Mouse (Mus musculus): ENCODE measurements around the gene Gsdma. TPM values are rescaled to one million over a fixed set of nuclear protein-coding genes. Genes with fewer than 3 reads are reported as not detected.
"Not testable (repeated sequence)": the region's sequence is repeated elsewhere in the genome, so short reads cannot be mapped to it uniquely, and the experiment has no call there.

Gsdma gene
- total RNA-seq, 2 experiments from 2014 or later = 0.42 TPM; not detected in 1

DNA sequence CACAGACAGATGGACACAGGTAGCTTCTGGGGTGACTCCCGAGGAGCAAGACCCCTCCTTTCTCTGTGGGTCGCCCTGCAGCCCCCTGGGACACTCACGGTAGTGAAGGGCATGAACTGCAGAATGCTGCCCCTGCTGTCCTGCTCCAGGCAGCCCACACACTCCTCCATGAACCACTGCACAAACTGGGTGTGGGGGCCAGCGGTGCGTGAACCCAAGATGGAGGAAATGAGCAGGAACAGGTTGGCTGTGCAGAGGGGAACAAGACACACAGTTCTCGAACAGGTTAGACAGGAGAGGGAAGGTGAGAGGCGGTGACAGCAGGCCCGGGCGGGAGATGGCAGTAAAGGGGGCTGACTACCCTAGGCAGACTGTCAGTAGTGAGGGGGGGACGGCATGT lies 40.9 kb downstream of the Gsdma start:
- ATAC-seq (replicated peaks; ENCODE audit: low FRiP score, low TSS enrichment, poor library complexity, severe bottlenecking) = no peak

DNA sequence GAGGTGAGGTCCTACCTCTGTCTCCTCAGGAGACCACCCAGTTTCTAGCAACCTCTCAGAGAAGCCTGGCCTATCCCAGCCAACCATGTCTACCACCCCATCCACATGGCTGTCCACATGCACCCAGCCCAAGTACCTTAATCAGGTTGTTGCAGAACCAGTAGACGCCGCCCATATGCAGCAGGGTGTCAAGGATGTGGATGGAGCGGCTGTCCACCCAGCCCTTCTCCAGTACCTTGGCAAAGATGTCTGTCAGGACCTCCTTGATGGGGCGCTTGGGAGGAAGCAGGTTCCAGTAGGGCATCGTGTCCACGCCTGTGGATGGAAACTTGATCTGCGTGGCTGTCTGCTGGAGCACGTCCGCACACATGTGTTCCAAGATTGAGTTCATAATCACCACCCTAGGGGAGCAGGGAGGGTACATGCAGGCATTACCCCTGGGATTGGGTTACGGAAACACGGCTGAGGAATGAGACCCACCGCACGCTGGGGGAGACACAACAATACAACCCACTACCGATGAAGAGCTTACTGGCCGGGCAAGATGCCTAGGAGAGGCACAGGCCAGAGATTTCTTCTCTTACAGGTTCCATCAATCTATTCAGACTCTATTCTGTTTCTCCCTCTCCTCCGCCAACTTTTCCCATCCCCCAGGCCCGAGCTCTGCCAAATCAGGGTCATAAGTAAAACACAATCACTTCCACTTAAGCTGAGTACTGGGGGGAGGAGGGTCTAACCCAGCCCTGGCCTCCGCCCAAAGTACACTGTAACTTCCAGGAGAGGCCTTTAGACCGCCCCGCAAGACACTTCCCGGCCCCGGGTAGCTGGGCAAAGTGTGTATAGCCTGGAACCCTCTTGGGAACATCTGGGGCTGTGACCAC lies 43.5 kb downstream of the Gsdma start:
- ATAC-seq (replicated peaks; ENCODE audit: low FRiP score, low TSS enrichment, poor library complexity, severe bottlenecking) = no peak

DNA sequence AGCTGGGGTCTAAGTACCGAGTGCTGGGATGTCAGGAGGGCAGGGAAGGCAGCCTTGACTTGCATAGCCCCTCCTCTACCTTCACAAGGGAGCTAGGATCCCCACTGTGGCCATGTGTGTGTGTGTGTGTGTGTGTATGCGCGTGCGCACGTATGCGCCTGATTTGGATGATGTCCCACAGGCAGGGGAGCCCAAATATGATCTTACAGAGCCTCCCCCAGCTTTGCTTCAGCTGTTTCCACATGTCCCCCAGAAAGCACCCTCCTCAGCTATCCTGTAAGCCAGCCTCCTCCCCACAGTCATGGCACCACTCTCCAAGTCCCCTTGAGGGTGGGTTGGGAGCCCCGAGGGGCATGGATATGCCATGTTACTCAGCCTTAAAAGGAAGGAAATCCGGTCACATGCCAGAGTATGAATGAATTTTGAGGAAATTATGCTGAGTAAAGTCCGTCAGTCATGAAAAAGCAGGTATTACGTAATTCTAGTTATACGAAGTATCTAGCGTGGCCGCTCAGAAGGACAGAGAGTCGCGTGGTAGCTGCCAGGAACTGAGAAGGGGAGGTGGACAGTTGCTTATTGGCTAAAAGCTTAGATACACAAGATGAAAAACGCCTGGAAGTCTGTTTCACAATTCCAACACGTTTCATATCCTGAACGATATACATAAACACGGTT lies 44.3 kb downstream of the Gsdma start:
- no peak for ATAC-seq (replicated peaks; ENCODE audit: low FRiP score, low TSS enrichment, poor library complexity, severe bottlenecking)

DNA sequence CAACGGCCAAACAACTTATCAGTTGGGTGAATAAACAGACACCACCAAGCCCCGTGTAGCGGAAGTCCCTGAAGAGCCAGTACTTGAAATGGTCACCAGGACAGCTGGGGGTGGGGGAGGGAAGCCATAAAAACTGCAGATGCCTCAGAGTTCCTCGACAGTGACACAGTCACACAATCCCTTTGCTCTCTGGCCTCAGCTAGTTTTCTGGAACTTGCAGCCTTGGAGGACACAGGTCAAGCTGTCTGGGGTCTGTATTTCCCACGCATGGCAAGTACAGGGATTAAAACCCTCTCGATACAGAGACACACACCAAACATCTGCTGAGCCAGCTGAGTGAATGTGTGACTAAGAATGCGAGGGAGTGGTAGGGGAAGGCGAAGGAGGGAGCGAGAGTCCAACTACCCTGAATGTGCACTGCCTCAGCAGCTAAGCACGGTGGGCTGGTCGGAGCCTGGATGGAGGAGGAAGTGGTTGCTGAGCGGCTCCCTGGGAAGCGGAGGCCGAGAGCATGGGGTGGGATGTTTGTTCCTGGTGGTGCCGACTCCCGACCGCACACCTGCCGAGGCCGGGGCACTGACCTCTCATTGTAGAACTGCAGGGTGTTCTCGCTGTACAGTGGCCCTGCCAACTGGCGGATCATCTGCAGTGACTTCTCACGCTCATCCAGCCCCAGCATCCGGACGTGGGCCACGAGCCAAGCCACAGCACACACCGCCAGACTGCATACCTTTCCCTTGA lies 45.0 kb downstream of the Gsdma start:
- ATAC-seq (replicated peaks; ENCODE audit: low FRiP score, low TSS enrichment, poor library complexity, severe bottlenecking) = peak; percentile 33

DNA sequence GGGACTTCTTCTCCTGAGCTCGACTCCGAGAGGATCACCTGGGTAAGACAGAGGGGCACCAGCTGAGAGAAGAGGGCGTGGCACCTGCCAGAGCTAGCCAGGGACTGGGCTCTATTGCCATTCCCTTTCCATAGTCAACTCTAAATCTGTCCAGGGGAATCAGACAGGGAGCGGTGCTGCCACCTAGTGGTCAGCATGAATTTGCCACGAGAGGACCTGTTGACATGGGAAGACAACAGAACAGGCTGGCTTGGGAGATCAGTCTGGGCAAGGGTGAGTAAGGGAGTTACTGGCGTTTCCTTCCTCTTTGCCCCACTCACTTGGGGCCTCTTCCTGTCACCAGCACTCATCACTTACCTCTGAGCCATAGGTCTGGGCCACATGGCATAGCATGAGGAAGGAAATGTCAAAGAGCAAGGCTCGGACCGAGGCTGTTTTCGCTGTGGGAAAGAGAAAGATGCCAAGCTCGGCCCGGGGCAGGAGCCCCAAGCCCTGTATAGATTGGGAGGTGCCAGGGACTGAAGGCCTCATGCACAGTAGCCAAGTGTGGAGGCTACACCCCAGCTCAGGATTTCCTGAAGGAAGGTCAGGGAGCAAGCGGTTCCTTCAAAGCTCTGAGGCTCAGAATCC lies 46.4 kb downstream of the Gsdma start:
- ATAC-seq (replicated peaks; ENCODE audit: low FRiP score, low TSS enrichment, poor library complexity, severe bottlenecking) = peak; percentile 56

DNA sequence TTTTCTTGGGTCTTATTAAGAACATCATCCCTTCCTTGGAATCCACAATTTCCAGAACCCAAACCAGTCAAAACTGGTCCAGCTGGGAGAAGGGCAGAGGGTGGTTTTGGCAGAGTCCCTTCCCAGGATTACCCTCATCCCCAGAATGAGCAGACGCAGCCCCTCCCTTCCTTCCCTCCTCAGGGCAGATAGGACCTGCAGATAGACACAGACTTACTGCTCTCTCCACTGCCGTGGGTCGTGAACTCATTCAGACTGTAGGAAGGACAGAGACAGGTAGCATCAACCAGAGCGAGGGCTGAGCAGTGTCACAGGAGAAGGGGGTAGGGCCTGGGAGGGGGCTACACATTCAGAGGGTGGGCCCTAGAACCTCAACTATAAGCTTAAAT lies 46.9 kb downstream of the Gsdma start:
- no peak for ATAC-seq (replicated peaks; ENCODE audit: low FRiP score, low TSS enrichment, poor library complexity, severe bottlenecking)

DNA sequence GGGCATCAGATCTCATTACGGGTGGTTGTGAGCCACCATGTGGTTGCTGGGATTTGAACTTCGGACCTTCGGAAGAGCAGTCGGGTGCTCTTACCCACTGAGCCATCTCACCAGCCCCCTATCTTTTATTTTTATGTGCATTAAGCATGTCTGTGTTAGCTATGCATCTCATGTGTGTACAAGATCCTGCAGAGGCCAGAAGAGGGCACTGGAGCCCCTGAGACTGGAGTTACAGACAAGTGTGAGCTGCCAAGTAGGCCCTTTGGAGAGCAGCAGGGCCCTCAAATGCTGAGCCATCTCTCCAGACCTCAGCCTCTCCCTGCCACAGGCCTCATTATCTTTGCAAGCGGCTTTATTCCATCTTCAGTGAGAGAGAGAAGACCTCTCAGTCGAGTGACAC lies 47.9 kb downstream of the Gsdma start:
- ATAC-seq (replicated peaks; ENCODE audit: low FRiP score, low TSS enrichment, poor library complexity, severe bottlenecking) = not testable (repeated sequence)

DNA sequence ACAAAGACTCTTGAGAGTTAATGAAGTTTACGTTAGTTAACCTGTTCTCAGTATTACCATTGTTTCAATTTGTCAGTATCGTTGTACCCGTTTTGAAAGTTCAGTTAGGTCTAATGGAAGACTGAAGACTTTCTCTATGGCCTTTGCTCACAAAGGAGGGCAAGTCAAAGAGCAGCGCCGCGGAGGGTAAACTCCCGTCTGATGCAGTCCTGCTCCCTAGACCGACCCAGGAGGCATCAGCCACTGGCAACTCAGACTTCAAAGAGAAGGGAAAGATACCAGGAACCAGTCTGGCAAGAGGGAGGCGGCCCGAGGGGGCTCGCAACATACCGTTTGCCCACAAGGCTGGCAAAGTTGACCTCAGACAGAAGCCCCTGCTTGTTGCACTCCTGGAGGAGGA lies 49.6 kb downstream of the Gsdma start:
- no peak for ATAC-seq (replicated peaks; ENCODE audit: low FRiP score, low TSS enrichment, poor library complexity, severe bottlenecking)

DNA sequence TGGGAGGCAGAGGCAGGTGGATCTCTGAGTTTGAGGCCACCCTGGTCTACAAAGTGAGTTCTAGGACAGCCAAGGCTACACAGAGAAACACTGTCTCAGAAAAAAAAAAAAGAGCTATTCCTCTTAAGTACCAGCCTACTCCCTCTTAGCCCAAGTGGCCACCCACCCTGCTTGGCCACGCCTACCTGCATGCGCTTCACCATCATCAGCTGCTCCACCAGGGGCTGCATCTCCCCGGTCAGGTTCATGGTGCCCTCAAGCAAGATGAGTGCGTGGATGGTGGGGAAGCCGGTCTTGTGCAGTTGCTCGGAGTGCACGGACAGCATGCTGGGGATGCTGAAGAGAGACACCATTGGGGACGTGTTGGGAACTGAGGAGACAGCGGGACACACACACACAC lies 51.8 kb downstream of the Gsdma start:
- ATAC-seq (replicated peaks; ENCODE audit: low FRiP score, low TSS enrichment, poor library complexity, severe bottlenecking) = no peak

DNA sequence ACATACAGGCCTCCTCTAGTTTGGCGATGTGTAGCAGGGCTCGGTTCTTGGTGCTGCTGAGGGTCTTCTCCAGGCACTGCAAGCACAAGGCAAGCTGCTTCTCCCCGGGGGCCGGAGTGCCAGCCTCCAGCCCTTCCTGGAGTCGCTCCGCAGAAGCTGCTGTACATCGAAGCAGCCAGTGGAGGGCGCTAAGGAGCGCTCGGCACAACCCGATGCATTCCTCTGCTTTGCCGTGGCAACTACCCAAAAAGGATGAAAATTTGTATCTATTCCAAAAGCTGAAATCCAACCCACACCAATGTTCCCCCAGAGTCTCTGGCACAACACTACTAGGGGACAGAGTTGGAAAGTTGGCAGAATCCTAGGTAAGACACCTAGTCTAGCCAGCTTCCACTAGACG lies 53.8 kb downstream of the Gsdma start:
- peak; percentile 56 for ATAC-seq (replicated peaks; ENCODE audit: low FRiP score, low TSS enrichment, poor library complexity, severe bottlenecking)

DNA sequence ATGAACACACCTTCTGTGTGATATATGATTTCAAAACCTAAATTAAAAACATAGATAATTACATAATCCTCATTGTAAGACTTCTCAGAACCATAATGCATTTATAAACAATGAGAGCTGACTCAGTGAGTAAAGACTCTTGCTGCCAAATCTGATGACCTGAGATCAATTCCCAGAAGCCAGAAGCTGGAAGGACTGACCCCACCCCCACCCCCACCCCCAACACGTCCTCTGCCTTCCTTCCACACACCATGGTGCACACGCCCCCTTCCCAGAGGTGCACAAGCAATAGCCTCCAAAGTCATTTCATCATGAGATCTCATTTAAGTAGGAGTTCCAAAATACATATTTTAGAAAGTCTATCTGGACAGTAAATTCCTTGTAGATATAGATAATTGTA lies 56.6 kb downstream of the Gsdma start:
- no peak for ATAC-seq (replicated peaks; ENCODE audit: low FRiP score, low TSS enrichment, poor library complexity, severe bottlenecking)

DNA sequence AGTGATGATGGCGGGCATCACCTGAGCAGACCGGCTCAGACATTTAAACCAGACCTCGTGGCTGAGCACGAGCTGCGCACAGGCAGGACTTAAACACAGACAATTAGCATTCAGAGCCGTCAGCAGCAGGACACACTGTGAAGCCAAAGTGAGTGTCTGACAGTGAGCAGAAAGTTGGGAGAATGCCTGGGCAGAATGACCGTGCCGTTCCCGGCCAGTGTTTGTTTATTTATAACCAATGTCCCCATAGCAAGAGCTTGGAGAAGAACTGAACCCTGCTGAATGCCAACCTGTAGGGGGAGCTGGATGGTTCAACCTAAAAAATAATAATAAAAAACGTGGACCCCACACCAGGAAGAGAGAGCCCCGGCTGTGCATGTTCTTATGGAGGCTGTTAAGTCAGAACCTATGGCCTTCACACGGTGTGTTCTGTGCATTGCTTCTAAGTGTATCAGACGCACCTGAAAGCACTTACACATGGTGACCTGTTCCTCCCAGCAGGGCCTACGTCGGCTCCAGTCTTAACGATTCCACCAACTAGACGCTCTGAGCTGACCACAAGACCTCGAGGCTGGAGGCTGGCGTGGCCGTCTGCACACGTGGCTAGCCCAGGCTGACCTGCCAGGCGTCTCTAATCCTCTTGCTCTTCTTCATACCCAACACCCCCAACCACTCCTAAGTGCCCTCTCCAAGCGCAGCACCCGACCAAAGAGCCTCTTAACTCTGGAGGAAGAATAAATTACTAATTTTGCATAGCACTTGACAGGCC lies 57.5 kb downstream of the Gsdma start:
- no peak for ATAC-seq (replicated peaks; ENCODE audit: low FRiP score, low TSS enrichment, poor library complexity, severe bottlenecking)

DNA sequence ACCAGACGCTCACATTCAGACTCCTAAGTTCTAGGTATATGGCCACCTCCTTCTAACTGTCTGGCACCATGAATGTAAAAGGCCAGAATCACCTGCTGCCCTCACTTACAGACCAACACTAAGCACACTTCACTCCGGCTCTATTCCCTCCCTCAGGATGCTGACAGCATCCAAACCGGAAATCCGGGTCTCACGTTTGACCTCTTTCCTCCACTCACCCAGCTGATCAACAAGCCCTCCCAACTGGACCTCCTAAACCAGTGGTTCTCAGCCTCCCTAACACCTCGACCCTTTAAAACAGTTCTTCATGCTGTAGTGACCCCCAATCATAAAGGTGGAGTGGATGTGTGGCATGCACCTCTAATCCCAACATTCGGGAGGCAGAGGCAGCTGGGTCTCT lies 58.9 kb downstream of the Gsdma start:
- no peak for ATAC-seq (replicated peaks; ENCODE audit: low FRiP score, low TSS enrichment, poor library complexity, severe bottlenecking)

DNA sequence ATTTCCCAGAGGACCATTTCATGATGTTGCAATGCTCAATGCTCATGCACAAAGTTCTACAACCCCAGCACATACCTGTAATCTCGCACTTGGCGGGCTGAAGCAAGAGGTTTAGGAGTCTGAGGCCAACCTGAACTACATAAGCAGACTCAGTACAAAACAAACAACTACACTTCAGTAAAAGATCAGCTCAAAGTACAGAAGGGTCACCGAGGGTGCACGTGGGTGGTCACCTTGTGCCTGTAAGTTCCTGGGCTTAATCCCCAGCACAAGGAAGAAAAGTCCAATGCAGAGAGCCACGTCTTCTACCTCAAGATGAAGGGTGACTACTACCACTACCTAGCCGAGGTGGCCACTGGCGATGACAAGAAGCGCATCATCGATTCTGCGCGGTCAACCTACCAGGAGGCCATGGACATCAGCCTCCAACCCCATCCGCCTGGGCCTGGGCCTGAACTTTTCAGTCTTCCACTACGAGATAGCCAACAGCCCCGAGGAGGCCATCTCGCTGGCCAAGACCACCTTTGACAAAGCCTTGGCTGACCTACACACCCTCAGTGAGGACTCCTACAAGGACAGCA lies 61.9 kb downstream of the Gsdma start:
- no peak for ATAC-seq (replicated peaks; ENCODE audit: low FRiP score, low TSS enrichment, poor library complexity, severe bottlenecking)

Other genes starting within 250 kb of the Gsdma start
- 75.6 and 75.9 TPM in 2 replicates for gene Mien1, start 225.4 kb upstream of the Gsdma start, total RNA-seq (2014; fragmentation: Nextera tagmentation)
- gene Mien1, start 225.4 kb upstream of the Gsdma start, total RNA-seq (2017) = 15.7 and 32.3 TPM in 2 replicates
- gene Grb7, start 218.0 kb upstream of the Gsdma start, total RNA-seq (2014; fragmentation: Nextera tagmentation) = 0.82 and 1.7 TPM in 2 replicates
- gene Grb7, start 218.0 kb upstream of the Gsdma start, total RNA-seq (2017) = not detected in 2 replicates
- gene Ikzf3, start 118.3 kb upstream of the Gsdma start, total RNA-seq (2014; fragmentation: Nextera tagmentation) = 3.1 and 12.1 TPM in 2 replicates
- gene Ikzf3, start 118.3 kb upstream of the Gsdma start, total RNA-seq (2017) = 0.46 and 1.9 TPM in 2 replicates
- 5.0 TPM in 1 of 2 replicates, not detected in the other for gene Zpbp2, start 113.3 kb upstream of the Gsdma start, total RNA-seq (2014; fragmentation: Nextera tagmentation)
- 0.99 TPM in 1 of 2 replicates, not detected in the other for gene Zpbp2, start 113.3 kb upstream of the Gsdma start, total RNA-seq (2017)
- 28.3 and 38.6 TPM in 2 replicates for gene Ormdl3, start 77.0 kb upstream of the Gsdma start, total RNA-seq (2014; fragmentation: Nextera tagmentation)
- 20.7 and 21.7 TPM in 2 replicates for gene Ormdl3, start 77.0 kb upstream of the Gsdma start, total RNA-seq (2017)
- gene Lrrc3c, start 66.1 kb upstream of the Gsdma start, total RNA-seq (2014; fragmentation: Nextera tagmentation) = not detected in 2 replicates
- gene Lrrc3c, start 66.1 kb upstream of the Gsdma start, total RNA-seq (2017) = not detected in 2 replicates
- gene Gm12355, start 38.7 kb upstream of the Gsdma start, total RNA-seq (2014; fragmentation: Nextera tagmentation) = 1.1 TPM in 1 of 2 replicates, not detected in the other
- 1.4 and 3.9 TPM in 2 replicates for gene Gm12355, start 38.7 kb upstream of the Gsdma start, total RNA-seq (2017)
- gene Gsdma3, start 38.0 kb upstream of the Gsdma start, total RNA-seq (2014; fragmentation: Nextera tagmentation) = not detected in 2 replicates
- gene Gsdma3, start 38.0 kb upstream of the Gsdma start, total RNA-seq (2017) = not detected in 2 replicates
- not detected in 2 replicates for gene Gsdma2, start 17.6 kb upstream of the Gsdma start, total RNA-seq (2014; fragmentation: Nextera tagmentation)
- not detected in 2 replicates for gene Gsdma2, start 17.6 kb upstream of the Gsdma start, total RNA-seq (2017)
- 117 and 124 TPM in 2 replicates for gene Psmd3, start 18.2 kb downstream of the Gsdma start, total RNA-seq (2014; fragmentation: Nextera tagmentation)
- 84.5 and 117 TPM in 2 replicates for gene Psmd3, start 18.2 kb downstream of the Gsdma start, total RNA-seq (2017)
- not detected in 2 replicates for gene Csf3, start 36.9 kb downstream of the Gsdma start, total RNA-seq (2014; fragmentation: Nextera tagmentation)
- not detected in 2 replicates for gene Csf3, start 36.9 kb downstream of the Gsdma start, total RNA-seq (2017)
- 62.2 and 78.6 TPM in 2 replicates for gene Med24, start 65.1 kb downstream of the Gsdma start, total RNA-seq (2014; fragmentation: Nextera tagmentation)
- 30.1 and 42.7 TPM in 2 replicates for gene Med24, start 65.1 kb downstream of the Gsdma start, total RNA-seq (2017)
- 47.5 and 51.0 TPM in 2 replicates for gene Thra, start 76.3 kb downstream of the Gsdma start, total RNA-seq (2014; fragmentation: Nextera tagmentation)
- 20.4 and 23.3 TPM in 2 replicates for gene Thra, start 76.3 kb downstream of the Gsdma start, total RNA-seq (2017)
- gene Nr1d1, start 111.0 kb downstream of the Gsdma start, total RNA-seq (2014; fragmentation: Nextera tagmentation) = 4.1 and 8.0 TPM in 2 replicates
- gene Nr1d1, start 111.0 kb downstream of the Gsdma start, total RNA-seq (2017) = 0.34 and 1.3 TPM in 2 replicates
- gene Msl1, start 131.2 kb downstream of the Gsdma start, total RNA-seq (2014; fragmentation: Nextera tagmentation) = 58.6 and 74.8 TPM in 2 replicates
- gene Msl1, start 131.2 kb downstream of the Gsdma start, total RNA-seq (2017) = 57.8 and 68.3 TPM in 2 replicates
- gene Casc3, start 140.6 kb downstream of the Gsdma start, total RNA-seq (2014; fragmentation: Nextera tagmentation) = 47.6 and 51.8 TPM in 2 replicates
- 37.4 and 53.5 TPM in 2 replicates for gene Casc3, start 140.6 kb downstream of the Gsdma start, total RNA-seq (2017)
- gene Rapgefl1, start 172.4 kb downstream of the Gsdma start, total RNA-seq (2014; fragmentation: Nextera tagmentation) = 2.2 TPM in 1 of 2 replicates, not detected in the other
- 1.7 TPM in 1 of 2 replicates, not detected in the other for gene Rapgefl1, start 172.4 kb downstream of the Gsdma start, total RNA-seq (2017)
- 23.5 and 26.9 TPM in 2 replicates for gene Wipf2, start 199.3 kb downstream of the Gsdma start, total RNA-seq (2014; fragmentation: Nextera tagmentation)
- 3.6 and 4.4 TPM in 2 replicates for gene Wipf2, start 199.3 kb downstream of the Gsdma start, total RNA-seq (2017)
- 85.0 and 101 TPM in 2 replicates for gene Cdc6, start 243.4 kb downstream of the Gsdma start, total RNA-seq (2014; fragmentation: Nextera tagmentation)
- gene Cdc6, start 243.4 kb downstream of the Gsdma start, total RNA-seq (2017) = 67.8 and 78.7 TPM in 2 replicates

Data from megakaryocyte-erythroid progenitor cell, adult 5-6 weeks (primary cell).